Mouse (Mus musculus): ENCODE measurements around the gene Tnpo3. TPM values are rescaled to one million over a fixed set of nuclear protein-coding genes. Genes with fewer than 3 reads are reported as not detected.

Tnpo3 gene
- 14.8 TPM for polyA plus RNA-seq (2015; fragmentation: Illumina TruSeq; extraction: RNeasy Lipid Tissue Mini Kit (QIAGEN cat#74804); ENCODE audit: insufficient read depth, low read depth, low replicate concordance)

GRCm38 (mm10) chr6:29609111-29610019, at the start of gene Tnpo3:
Gene Tnpo3, minus strand, starts transcription at chr6:29609887.

DNA sequence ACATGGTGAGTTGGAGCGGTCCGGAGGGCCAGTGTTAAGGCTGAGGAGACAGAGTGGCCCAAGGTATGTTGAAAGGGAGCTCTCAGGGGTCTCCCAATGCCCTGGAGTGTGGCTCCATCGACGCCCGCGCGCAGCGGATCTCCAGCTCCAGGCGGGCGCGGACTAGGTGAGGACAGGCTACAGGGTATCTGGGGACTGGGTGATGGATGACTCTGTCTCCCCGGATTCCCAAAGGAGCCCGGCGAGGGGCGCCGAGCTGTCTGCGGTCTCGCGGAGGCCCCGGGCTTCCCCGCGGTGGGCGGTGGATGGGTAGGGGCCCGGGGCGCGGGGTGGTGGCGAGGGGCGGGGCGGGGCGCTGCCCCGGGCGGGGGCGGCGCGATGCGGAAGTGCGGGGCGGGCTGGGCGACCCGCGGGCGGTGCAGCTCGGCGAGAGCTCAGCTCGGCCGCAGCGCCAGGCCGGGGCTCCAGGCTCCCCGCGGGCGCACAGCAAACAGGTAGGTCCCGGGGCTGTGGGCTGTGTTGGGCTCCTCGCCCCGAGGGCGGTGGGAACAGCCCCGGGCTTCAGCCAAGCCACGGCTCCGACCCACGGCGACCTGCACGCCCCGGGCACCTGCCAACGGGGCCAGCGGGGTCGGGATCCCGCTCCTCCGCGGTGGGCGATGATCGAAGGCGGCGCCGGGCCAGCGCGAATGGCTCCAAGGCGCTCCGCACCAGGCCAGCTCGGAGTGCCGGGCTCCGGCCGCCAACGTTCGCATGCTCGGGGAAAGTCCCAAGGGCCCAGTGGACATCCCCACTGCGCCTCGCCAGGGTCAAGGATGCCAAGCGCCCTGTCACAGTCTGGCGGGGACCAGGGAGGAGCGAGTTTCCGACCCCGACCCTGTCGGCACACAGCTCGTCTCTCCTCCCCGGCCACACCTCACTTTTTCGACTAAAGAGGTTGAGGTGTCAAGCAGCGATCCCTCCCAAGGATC, 83.1 kb downstream of the Tnpo3 start, which contains the start of gene Irf5:
Gene Irf5 (plus strand): TSS at position 345 of the 971 bp plus-strand sequence.

DNA sequence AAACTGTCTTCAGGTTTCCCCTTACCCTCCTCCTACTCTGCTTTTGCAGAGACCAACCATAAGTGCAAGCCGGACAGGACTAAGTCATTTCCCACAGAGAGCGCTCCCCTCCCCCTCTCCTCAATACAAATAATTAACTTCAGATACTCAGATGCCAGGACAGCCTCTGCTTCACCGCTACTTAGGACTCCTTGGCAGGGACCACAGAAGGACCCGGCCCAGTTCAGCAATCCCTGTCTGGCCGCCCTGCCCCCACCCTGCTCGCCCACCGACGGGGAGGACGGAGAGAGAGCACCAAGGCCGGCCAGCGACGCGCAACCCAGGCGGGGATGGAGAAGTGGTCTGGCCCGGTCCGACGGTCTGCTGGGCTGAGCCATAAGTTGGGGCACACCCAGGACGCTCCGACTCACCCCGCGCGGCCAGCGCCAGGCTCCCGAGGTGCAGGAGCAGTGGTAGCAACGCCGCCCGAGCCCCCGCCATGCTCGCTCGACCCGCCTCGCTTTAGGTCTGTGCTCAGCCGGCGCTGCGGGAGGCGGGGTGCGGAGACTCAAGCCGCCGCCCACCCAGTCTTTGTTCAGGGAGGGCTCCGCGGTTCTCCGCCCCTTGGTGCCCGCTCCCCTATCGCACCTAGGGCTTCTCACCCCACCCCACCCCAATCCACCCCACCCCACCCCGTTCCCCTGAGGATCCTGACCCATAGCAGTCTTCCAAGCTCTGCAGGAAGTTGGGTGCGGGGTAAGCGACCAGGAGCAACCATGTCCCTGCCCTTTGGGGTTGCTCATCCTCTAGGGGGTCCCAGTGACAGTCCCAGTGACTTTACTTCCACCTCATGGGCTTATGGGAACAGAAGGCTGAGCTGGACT, 102.0 kb downstream of the Tnpo3 start, which contains the start of gene Kcp:
Gene Kcp (minus strand): TSS at position 506 of the 863 bp plus-strand sequence.

Other genes with a start within 250 kb of the Tnpo3 start
- not detected for gene Opn1sw, start 221.4 kb downstream of the Tnpo3 start, polyA plus RNA-seq (2015; fragmentation: Illumina TruSeq; extraction: RNeasy Lipid Tissue Mini Kit (QIAGEN cat#74804); ENCODE audit: insufficient read depth, low read depth, low replicate concordance)
- 1.1 TPM for gene Ccdc136, start 213.6 kb downstream of the Tnpo3 start, polyA plus RNA-seq (2015; fragmentation: Illumina TruSeq; extraction: RNeasy Lipid Tissue Mini Kit (QIAGEN cat#74804); ENCODE audit: insufficient read depth, low read depth, low replicate concordance)
- 2.3 TPM for gene Flnc, start 176.6 kb downstream of the Tnpo3 start, polyA plus RNA-seq (2015; fragmentation: Illumina TruSeq; extraction: RNeasy Lipid Tissue Mini Kit (QIAGEN cat#74804); ENCODE audit: insufficient read depth, low read depth, low replicate concordance)
- gene Atp6v1f, start 142.2 kb downstream of the Tnpo3 start, polyA plus RNA-seq (2015; fragmentation: Illumina TruSeq; extraction: RNeasy Lipid Tissue Mini Kit (QIAGEN cat#74804); ENCODE audit: insufficient read depth, low read depth, low replicate concordance): 71.5 TPM
- not detected for gene Atp6v1fnb, start 138.4 kb downstream of the Tnpo3 start, polyA plus RNA-seq (2015; fragmentation: Illumina TruSeq; extraction: RNeasy Lipid Tissue Mini Kit (QIAGEN cat#74804); ENCODE audit: insufficient read depth, low read depth, low replicate concordance)
- 1.1 TPM for gene Kcp, start 101.9 kb downstream of the Tnpo3 start, polyA plus RNA-seq (2015; fragmentation: Illumina TruSeq; extraction: RNeasy Lipid Tissue Mini Kit (QIAGEN cat#74804); ENCODE audit: insufficient read depth, low read depth, low replicate concordance)
- 2.5 TPM for gene Irf5, start 83.3 kb downstream of the Tnpo3 start, polyA plus RNA-seq (2015; fragmentation: Illumina TruSeq; extraction: RNeasy Lipid Tissue Mini Kit (QIAGEN cat#74804); ENCODE audit: insufficient read depth, low read depth, low replicate concordance)
- 2.7 TPM for gene Tspan33, start 84.3 kb upstream of the Tnpo3 start, polyA plus RNA-seq (2015; fragmentation: Illumina TruSeq; extraction: RNeasy Lipid Tissue Mini Kit (QIAGEN cat#74804); ENCODE audit: insufficient read depth, low read depth, low replicate concordance)
- 6.9 TPM for gene Smo, start 125.6 kb upstream of the Tnpo3 start, polyA plus RNA-seq (2015; fragmentation: Illumina TruSeq; extraction: RNeasy Lipid Tissue Mini Kit (QIAGEN cat#74804); ENCODE audit: insufficient read depth, low read depth, low replicate concordance)
- 5.3 TPM for gene Ahcyl2, start 158.1 kb upstream of the Tnpo3 start, polyA plus RNA-seq (2015; fragmentation: Illumina TruSeq; extraction: RNeasy Lipid Tissue Mini Kit (QIAGEN cat#74804); ENCODE audit: insufficient read depth, low read depth, low replicate concordance)

Measured in pancreas, adult 10 weeks (tissue).